16 mouse cellular contexts compared by ENCODE assay signal in genomic region chr11:117619581-117619980, GRCm38 (mm10). TPM values are rescaled to one million over a fixed set of nuclear protein-coding genes. Genes with fewer than 3 reads are reported as not detected.
A peak's percentile ranks its signal among the peaks of the same experiment; 100 is the strongest.
DNase-seq lines count a peak whose midpoint lies in the region; ATAC-seq and TF ChIP-seq lines count a peak whose summit lies in the region.
"Had no signal": no experiment of that assay in that cellular context is flagged by ENCODE, and none has a peak within 500 bp of the region (broad histone marks: within the 10 kb centered on the region; RNA-seq: fewer than 3 reads in every experiment).

No protein-coding gene starts in this region.

- peaks cover 26% of the 10 kb centered on the region for H3K27me3 ChIP-seq in embryonic facial prominence, embryonic 12.5 days
- H3K27me3 ChIP-seq in embryonic facial prominence, embryonic 10.5 days (replicated peaks; ENCODE audit: low read depth, poor library complexity, severe bottlenecking) = peaks cover 49% of the 10 kb centered on the region
- peaks cover 15% of the 10 kb centered on the region for H3K27me3 ChIP-seq in midbrain, embryonic 13.5 days
- no peaks in the 10 kb centered on the region for H3K27me3 ChIP-seq in midbrain, postnatal 0 days (ENCODE audit: insufficient read depth, low read length)
- peaks cover 10% of the 10 kb centered on the region for H3K27me3 ChIP-seq in limb, embryonic 15.5 days
- 0 out of 2 replicates have a peak, but pooled peaks cover under 1% of the 10 kb centered on the region for H3K27me3 ChIP-seq in stomach, postnatal 0 days (ENCODE audit: control insufficient read depth, insufficient read depth, low read length)

- H3K9ac ChIP-seq in embryonic facial prominence, embryonic 12.5 days = no peak overlapping the region
- no peak overlapping the region for H3K9ac ChIP-seq in midbrain, embryonic 13.5 days (replicated peaks)
- H3K9ac ChIP-seq in midbrain, postnatal 0 days (replicated peaks; ENCODE audit: low read length, poor library complexity, severe bottlenecking) = no peak overlapping the region
- no peak overlapping the region for H3K9ac ChIP-seq in limb, embryonic 15.5 days
- H3K9ac ChIP-seq in stomach, postnatal 0 days (ENCODE audit: low read length) = no peak overlapping the region
- H3K9ac ChIP-seq: liver, embryonic 13.5 days had no signal

- DNase-seq in embryonic facial prominence, embryonic 10.5 days (ENCODE audit: low spot score) = no peak
- DNase-seq in midbrain, postnatal 0 days (ENCODE audit: low spot score) = no peak
- DNase-seq in stomach, postnatal 0 days (ENCODE audit: low spot score) = no peak
- no peak for DNase-seq in layer of hippocampus, adult 11-12 months (ENCODE audit: low spot score)
- no peak for DNase-seq in thymus, postnatal 0 days (ENCODE audit: low spot score)
- DNase-seq: cerebellum, postnatal 10 days; embryo, embryonic 11 days; gastrocnemius, postnatal 14 days; kidney, adult 8-10 months; liver, embryonic 13.5 days; right cerebral cortex, postnatal 4 days; thymus, postnatal 14 days had no signal

- H3K4me1 ChIP-seq in embryonic facial prominence, embryonic 12.5 days = peaks cover 37% of the 10 kb centered on the region
- H3K4me1 ChIP-seq in embryonic facial prominence, embryonic 10.5 days = peaks cover 26% of the 10 kb centered on the region
- peaks cover 35% of the 10 kb centered on the region for H3K4me1 ChIP-seq in midbrain, embryonic 13.5 days (replicated peaks)
- H3K4me1 ChIP-seq in midbrain, postnatal 0 days (ENCODE audit: insufficient read depth, low read length) = peaks cover 17% of the 10 kb centered on the region
- peaks cover 47% of the 10 kb centered on the region for H3K4me1 ChIP-seq in limb, embryonic 15.5 days
- 0 out of 2 replicates have a peak, but pooled peaks cover 2% of the 10 kb centered on the region for H3K4me1 ChIP-seq in stomach, postnatal 0 days (replicated peaks; ENCODE audit: control insufficient read depth, insufficient read depth)

- TF ChIP-seq CTCF in midbrain, postnatal 0 days (IDR thresholded peaks at IDR 0.05) = no peak
- no peak for TF ChIP-seq CTCF in stomach, postnatal 0 days (IDR thresholded peaks at IDR 0.05; ENCODE audit: low read depth)

- H3K27ac ChIP-seq in embryonic facial prominence, embryonic 12.5 days = 0 out of 2 replicates have a peak overlapping the region, but pooled peaks have one; percentile 23
- H3K27ac ChIP-seq in embryonic facial prominence, embryonic 10.5 days (replicated peaks) = no peak overlapping the region
- H3K27ac ChIP-seq in midbrain, embryonic 13.5 days = peak overlapping the region; percentile 64
- H3K27ac ChIP-seq in midbrain, postnatal 0 days (ENCODE audit: low read depth, low read length) = no peak overlapping the region
- H3K27ac ChIP-seq in limb, embryonic 15.5 days = peak overlapping the region; percentile 38; the same call in 1 of the 2 replicates
- peak overlapping the region; percentile 30; the same call in 1 of the 2 replicates for H3K27ac ChIP-seq in stomach, postnatal 0 days (replicated peaks)
- H3K27ac ChIP-seq: liver, embryonic 13.5 days had no signal

- no peak overlapping the region for H3K4me3 ChIP-seq in embryonic facial prominence, embryonic 12.5 days
- no peak overlapping the region for H3K4me3 ChIP-seq in embryonic facial prominence, embryonic 10.5 days
- H3K4me3 ChIP-seq in midbrain, embryonic 13.5 days (replicated peaks) = no peak overlapping the region
- H3K4me3 ChIP-seq in midbrain, postnatal 0 days (ENCODE audit: low read depth, low read length) = no peak overlapping the region
- no peak overlapping the region for H3K4me3 ChIP-seq in limb, embryonic 15.5 days
- H3K4me3 ChIP-seq in stomach, postnatal 0 days (ENCODE audit: low read depth, low read length) = no peak overlapping the region
- H3K4me3 ChIP-seq: liver, embryonic 13.5 days; myocyte had no signal

- no peaks in the 10 kb centered on the region for H3K9me3 ChIP-seq in embryonic facial prominence, embryonic 12.5 days
- H3K9me3 ChIP-seq in embryonic facial prominence, embryonic 10.5 days = no peaks in the 10 kb centered on the region
- no peaks in the 10 kb centered on the region for H3K9me3 ChIP-seq in midbrain, embryonic 13.5 days
- no peaks in the 10 kb centered on the region for H3K9me3 ChIP-seq in midbrain, postnatal 0 days (ENCODE audit: low read length)
- H3K9me3 ChIP-seq in limb, embryonic 15.5 days = no peaks in the 10 kb centered on the region
- H3K9me3 ChIP-seq in stomach, postnatal 0 days (ENCODE audit: control insufficient read depth, low read length) = no peaks in the 10 kb centered on the region
- H3K9me3 ChIP-seq: liver, embryonic 13.5 days had no signal

- TF ChIP-seq EP300 in stomach, postnatal 0 days (optimal IDR thresholded peaks at IDR 0.05) = no peak

- no peak for ATAC-seq in embryonic facial prominence, embryonic 12.5 days (ENCODE audit: insufficient number of reproducible peaks, insufficient read depth, low FRiP score, low TSS enrichment)
- no peak for ATAC-seq in midbrain, embryonic 13.5 days
- no peak for ATAC-seq in midbrain, postnatal 0 days (ENCODE audit: low FRiP score)
- ATAC-seq in limb, embryonic 15.5 days (ENCODE audit: insufficient number of reproducible peaks, low FRiP score, low TSS enrichment, low read depth) = no peak
- ATAC-seq in stomach, postnatal 0 days (ENCODE audit: low FRiP score, low TSS enrichment) = no peak

- H3K4me2 ChIP-seq in embryonic facial prominence, embryonic 12.5 days (replicated peaks) = no peak overlapping the region
- H3K4me2 ChIP-seq in midbrain, embryonic 13.5 days (replicated peaks) = no peak overlapping the region
- H3K4me2 ChIP-seq in midbrain, postnatal 0 days (ENCODE audit: low read depth, low read length, poor library complexity, severe bottlenecking) = no peak overlapping the region
- H3K4me2 ChIP-seq in limb, embryonic 15.5 days = no peak overlapping the region
- no peak overlapping the region for H3K4me2 ChIP-seq in stomach, postnatal 0 days (replicated peaks; ENCODE audit: low read depth)
- H3K4me2 ChIP-seq: liver, embryonic 13.5 days had no signal

- no peaks in the 10 kb centered on the region for H3K36me3 ChIP-seq in embryonic facial prominence, embryonic 12.5 days
- no peaks in the 10 kb centered on the region for H3K36me3 ChIP-seq in embryonic facial prominence, embryonic 10.5 days (replicated peaks)
- no peaks in the 10 kb centered on the region for H3K36me3 ChIP-seq in midbrain, embryonic 13.5 days
- H3K36me3 ChIP-seq in midbrain, postnatal 0 days (ENCODE audit: insufficient read depth, low read length) = no peaks in the 10 kb centered on the region
- H3K36me3 ChIP-seq in limb, embryonic 15.5 days = no peaks in the 10 kb centered on the region
- no peaks in the 10 kb centered on the region for H3K36me3 ChIP-seq in stomach, postnatal 0 days (ENCODE audit: control insufficient read depth, insufficient read depth, low read length)
- H3K36me3 ChIP-seq: liver, embryonic 13.5 days had no signal

- WGBS in embryonic facial prominence, embryonic 12.5 days = 60% methylated on average over 10 of the region's 10 CpGs
- 68% methylated on average over 10 of the region's 10 CpGs for WGBS in embryonic facial prominence, embryonic 10.5 days
- 64% methylated on average over 10 of the region's 10 CpGs for WGBS in midbrain, embryonic 13.5 days
- WGBS in midbrain, postnatal 0 days = 47% methylated on average over 10 of the region's 10 CpGs
- 20% methylated on average over 10 of the region's 10 CpGs for WGBS in limb, embryonic 15.5 days
- 28% methylated on average over 10 of the region's 10 CpGs for WGBS in stomach, postnatal 0 days

RNA-seq across cellular contexts. Expression of gene Tnrc6c, which starts 34.5 kb away (rescaled TPM):
- polyA plus RNA-seq in embryonic facial prominence, embryonic 12.5 days (2016; fragmentation: Nextera tagmentation; extraction: Ambion mirVana) = 23.9 and 26.1 TPM in 2 replicates
- polyA plus RNA-seq in embryonic facial prominence, embryonic 10.5 days (2016; fragmentation: Nextera tagmentation; extraction: Ambion mirVana) = 13.9 and 15.2 TPM in 2 replicates
- polyA plus RNA-seq in midbrain, embryonic 13.5 days (2015; fragmentation: Nextera tagmentation; extraction: Ambion mirVana) = 30.3 and 31.7 TPM in 2 replicates
- 78.4 and 79.8 TPM in 2 replicates for total RNA-seq in midbrain, postnatal 0 days (2014; rRNA removed)
- 22.8 and 26.5 TPM in 2 replicates for polyA plus RNA-seq in midbrain, postnatal 0 days (2015; fragmentation: Nextera tagmentation; extraction: Ambion mirVana)
- polyA plus RNA-seq in limb, embryonic 15.5 days (2015; fragmentation: Nextera tagmentation; extraction: Ambion mirVana) = 13.2 and 15.4 TPM in 2 replicates
- 6.0 and 6.1 TPM in 2 replicates for polyA plus RNA-seq in stomach, postnatal 0 days (2015; fragmentation: Nextera tagmentation; extraction: Ambion mirVana)
- 13.2 and 18.7 TPM in 2 replicates for polyA plus RNA-seq in thymus, postnatal 0 days (2015; fragmentation: Nextera tagmentation; extraction: Ambion mirVana)

Comparison
In these comparisons a context has a peak if more than half of its experiments do, and no peak if none do; other contexts are left out.
1. H3K27ac ChIP-seq: peak in embryonic facial prominence, embryonic 12.5 days (single experiment), midbrain, embryonic 13.5 days (single experiment), limb, embryonic 15.5 days (single experiment) and stomach, postnatal 0 days (single experiment); none in embryonic facial prominence, embryonic 10.5 days (single experiment) and midbrain, postnatal 0 days (single experiment).